Mouse (Mus musculus) cortical plate, adult 2 months (tissue): ENCODE measurements around the gene Sytl2. TPM values are rescaled to one million over a fixed set of nuclear protein-coding genes. Genes with fewer than 3 reads are reported as not detected.

Source experiments
- H3K27ac ChIP-seq: fragments of 200-500 bp; 2 replicates; pipeline ENCODE4 v1.5.1; 2012; ENCODE audit warnings: low read length, control low read depth, inconsistent platforms; ENCODE audit not compliant: insufficient read depth
- H3K4me1 ChIP-seq: fragments of 200-500 bp; 2 replicates; pipeline ENCODE4 v1.6.1; 2011; ENCODE audit warnings: low read length; ENCODE audit not compliant: control insufficient read depth, insufficient read depth
- H3K4me3 ChIP-seq: fragments of 200-500 bp; 2 replicates; pipeline ENCODE4 v1.5.1; 2011; ENCODE audit warnings: mild to moderate bottlenecking, low read length, control low read depth; ENCODE audit not compliant: insufficient read depth
- CTCF ChIP-seq: fragments of 200-500 bp; IDR thresholded peaks from 2 replicates; pipeline ENCODE4 v1.5.1; 2011; ENCODE audit warnings: mild to moderate bottlenecking, control low read depth, low read length; ENCODE audit not compliant: insufficient read depth; ENCODE audit errors: extremely low read depth
- POLR2A ChIP-seq: fragments of 200-500 bp; IDR thresholded peaks from 2 replicates; pipeline ENCODE4 v1.6.1; 2011; ENCODE audit warnings: mild to moderate bottlenecking, low read length, control low read depth; ENCODE audit not compliant: insufficient read depth; ENCODE audit errors: extremely low read depth
- polyA plus RNA-seq: library from polyadenylated mRNA; depleted of rRNA; stranded (reverse); fragments of >200 nt; gene quantifications from 2 replicates; pipeline ENCODE4 v1.2.3, GENCODE M21; 2012

Sytl2 gene
- polyA plus RNA-seq, 1 experiment, result 119 TPM

- H3K4me3 ChIP-seq, result no peak overlapping the region
- TF ChIP-seq POLR2A (no peak), CTCF (peak; percentile 61)
Measured at GRCm38 (mm10) chr7:90280274-90280875, 21.7 kb upstream of the Sytl2 start.

GRCm38 (mm10) chr7:90280878-90281277 lies 21.2 kb upstream of the Sytl2 start:
- no peaks in the 10 kb centered on the region for H3K4me1 ChIP-seq
- no peak overlapping the region for H3K27ac ChIP-seq
- no peak for TF ChIP-seq CTCF
- no peak for TF ChIP-seq POLR2A

More at GRCm38 (mm10) chr7:90280274-90280875, 21.7 kb upstream of the Sytl2 start:
- Histone ChIP-seq H3K4me1 (no peaks in the 10 kb centered on the region), H3K27ac (no peak overlapping the region)

GRCm38 (mm10) chr7:90281759-90282546 lies 20.1 kb upstream of the Sytl2 start:
- H3K4me3 ChIP-seq, result no peak overlapping the region
- no peaks in the 10 kb centered on the region for H3K4me1 ChIP-seq
- no peak for TF ChIP-seq POLR2A
- TF ChIP-seq CTCF, result no peak
- no peak overlapping the region for H3K27ac ChIP-seq

More at GRCm38 (mm10) chr7:90280878-90281277, 21.2 kb upstream of the Sytl2 start:
- no peak overlapping the region for H3K4me3 ChIP-seq

GRCm38 (mm10) chr7:90282786-90283185 lies 19.3 kb upstream of the Sytl2 start:
- Histone ChIP-seq H3K4me3 (no peak overlapping the region), H3K27ac (no peak overlapping the region), H3K4me1 (no peaks in the 10 kb centered on the region)
- TF ChIP-seq CTCF (no peak), POLR2A (no peak)

GRCm38 (mm10) chr7:90284793-90285192 lies 17.3 kb upstream of the Sytl2 start:
- Histone ChIP-seq H3K4me1 (no peaks in the 10 kb centered on the region), H3K4me3 (no peak overlapping the region), H3K27ac (no peak overlapping the region)
- TF ChIP-seq POLR2A (no peak), CTCF (no peak)

- H3K27ac ChIP-seq, result no peak overlapping the region
- H3K4me3 ChIP-seq, result no peak overlapping the region
- TF ChIP-seq POLR2A (no peak), CTCF (no peak)
- H3K4me1 ChIP-seq, result no peaks in the 10 kb centered on the region
Measured at GRCm38 (mm10) chr7:90291885-90292284, 10.2 kb upstream of the Sytl2 start.

- TF ChIP-seq POLR2A, result no peak
- TF ChIP-seq CTCF, result no peak
- no peak overlapping the region for H3K27ac ChIP-seq
Measured at GRCm38 (mm10) chr7:90302647-90303552, 848 bp downstream of the Sytl2 start.

GRCm38 (mm10) chr7:90306079-90306478 lies 4.0 kb downstream of the Sytl2 start:
- H3K27ac ChIP-seq, result no peak overlapping the region
- H3K4me3 ChIP-seq, result no peak overlapping the region
- H3K4me1 ChIP-seq, result no peaks in the 10 kb centered on the region
- TF ChIP-seq POLR2A, result no peak
- no peak for TF ChIP-seq CTCF

More at GRCm38 (mm10) chr7:90302647-90303552, 848 bp downstream of the Sytl2 start:
- Histone ChIP-seq H3K4me1 (no peaks in the 10 kb centered on the region), H3K4me3 (peak overlapping the region; percentile 36)

- TF ChIP-seq POLR2A (no peak), CTCF (no peak)
- no peaks in the 10 kb centered on the region for H3K4me1 ChIP-seq
- no peak overlapping the region for H3K27ac ChIP-seq
- H3K4me3 ChIP-seq, result no peak overlapping the region
Measured at GRCm38 (mm10) chr7:90306968-90307367, 4.9 kb downstream of the Sytl2 start.

GRCm38 (mm10) chr7:90308003-90308402 lies 6.0 kb downstream of the Sytl2 start:
- Histone ChIP-seq H3K27ac (peak overlapping the region; percentile 50; the same call in 1 of the 2 replicates), H3K4me3 (no peak overlapping the region), H3K4me1 (no peaks in the 10 kb centered on the region)
- TF ChIP-seq POLR2A (no peak), CTCF (no peak)
